Mouse (Mus musculus) cerebellum, postnatal 36 days (tissue): ENCODE measurements at regions not wholly inside any gene's neighbourhood (a gene's known extent, or its start where the extent isn't known, plus 50 kb on each side); places are given as distances from the start of the nearest gene placed in this dataset.
A peak's percentile ranks its signal among the peaks of the same experiment; 100 is the strongest.

Experiments
- DNase-seq, 2 experiments: peaks; one replicate each; pipeline ENCODE4 v3.0.0; 2021 to 2022; ENCODE audit warnings: mixed read lengths in 2 of 2

- DNase-seq, result no peak
Measured at GRCm38 (mm10) chr8:115425360-115425759, 282.2 kb downstream of the Maf start.

- no peak for DNase-seq
Measured at GRCm38 (mm10) chr8:115423682-115424081, 283.9 kb downstream of the Maf start.

- no peak for DNase-seq
Measured at GRCm38 (mm10) chr8:115423056-115423455, 284.5 kb downstream of the Maf start.

GRCm38 (mm10) chr8:115420536-115420935 is 287.1 kb downstream of the Maf start:
- DNase-seq, result no peak

GRCm38 (mm10) chr8:115420131-115420530 is 287.5 kb downstream of the Maf start:
- DNase-seq, result no peak

GRCm38 (mm10) chr8:115418056-115418455 is 289.5 kb downstream of the Maf start:
- DNase-seq, result no peak

GRCm38 (mm10) chr8:115414061-115414473 is 293.5 kb downstream of the Maf start:
- no peak for DNase-seq

GRCm38 (mm10) chr8:115411756-115412155 is 295.8 kb downstream of the Maf start:
- DNase-seq, result no peak

GRCm38 (mm10) chr8:115411061-115411460 is 296.5 kb downstream of the Maf start:
- DNase-seq, result no peak

- no peak for DNase-seq
Measured at GRCm38 (mm10) chr8:115410191-115410590, 297.4 kb downstream of the Maf start.

GRCm38 (mm10) chr8:115407535-115407934 is 300.1 kb downstream of the Maf start:
- DNase-seq, result no peak

GRCm38 (mm10) chr8:115403601-115404000 is 304.0 kb downstream of the Maf start:
- DNase-seq, result no peak

- DNase-seq, result peak; percentile 18 to 28
Measured at GRCm38 (mm10) chr8:115402471-115403197, 305.0 kb downstream of the Maf start.
